Mouse (Mus musculus) E14TG2a.4 (cell line): ENCODE measurements around the gene Thra.
"Not testable (repeated sequence)": the region's sequence is repeated elsewhere in the genome, so short reads cannot be mapped to it uniquely, and the experiment has no call there.

Experiments
- H3K27me3 ChIP-seq: 2 replicates; pipeline ENCODE4 v1.6.1; 2014; ENCODE audit warnings: low read length, control low read depth; ENCODE audit not compliant: insufficient read depth
- H3K36me3 ChIP-seq: 2 replicates; pipeline ENCODE4 v1.6.1; 2014; ENCODE audit warnings: low read length, control low read depth; ENCODE audit not compliant: insufficient read depth
- H3K4me1 ChIP-seq: replicated peaks from 2 replicates; pipeline ENCODE4 v1.6.1; 2014; ENCODE audit warnings: low read depth, low read length, control low read depth
- H3K4me3 ChIP-seq: replicated peaks from 2 replicates; pipeline ENCODE4 v1.5.1; 2014; ENCODE audit warnings: mild to moderate bottlenecking, low read length
- H3K9me3 ChIP-seq: 2 replicates; pipeline ENCODE4 v1.6.1; 2014; ENCODE audit warnings: low read length, control low read depth
- CTCF ChIP-seq: conservative IDR thresholded peaks from 2 replicates; pipeline ENCODE4 v1.5.1; 2014; ENCODE audit warnings: low read length
- NANOG ChIP-seq: IDR thresholded peaks from 2 replicates; pipeline ENCODE4 v1.6.1; 2014; ENCODE audit warnings: borderline replicate concordance, low read length, mixed read lengths
- POU5F1 ChIP-seq: IDR thresholded peaks from 2 replicates; pipeline ENCODE4 v1.6.1; 2014; ENCODE audit warnings: low read length, borderline replicate concordance

Thra gene

DNA sequence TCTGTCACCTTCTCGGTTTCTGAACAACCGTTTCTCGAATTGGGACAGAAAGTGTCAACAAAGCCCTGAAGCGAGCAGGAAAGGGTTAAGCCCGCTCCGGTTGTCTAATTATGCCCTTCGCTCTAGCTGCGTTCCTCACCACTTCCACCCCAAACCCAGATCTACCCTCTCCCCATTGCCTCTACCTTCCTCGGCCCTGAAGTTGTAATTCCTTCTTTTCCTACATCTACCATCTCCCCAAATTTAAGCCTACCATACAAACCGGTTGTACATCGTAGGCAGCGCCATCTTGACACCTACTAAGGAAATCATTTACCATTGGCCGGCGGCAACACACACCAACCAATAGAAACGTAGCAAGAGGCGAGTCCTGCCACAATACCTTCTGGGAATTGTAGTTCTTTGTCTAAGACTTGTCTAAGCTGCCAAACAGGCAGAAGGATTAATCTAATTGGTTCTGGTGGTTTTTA lies 11.3 kb upstream of the Thra start, which contains the start of gene Med24:
Gene Med24, minus strand, starts transcription at position 317 of the 470 bp plus-strand sequence.
- H3K4me3 ChIP-seq, result peak within 1 kb of the TSS; percentile 92
- H3K36me3 ChIP-seq, result peaks cover 33% of the 10 kb centered on the region
- peaks cover 14% of the 10 kb centered on the region; the same call in 1 of the 2 replicates for H3K27me3 ChIP-seq
- H3K9me3 ChIP-seq, result peaks cover 2% of the 10 kb centered on the region
- H3K4me1 ChIP-seq, result peaks cover 24% of the 10 kb centered on the region
- no peak for TF ChIP-seq CTCF
- no peak for TF ChIP-seq POU5F1
- TF ChIP-seq NANOG, result no peak

GRCm38 (mm10) chr11:98730727-98731126 lies 9.7 kb upstream of the Thra start:
- peaks cover 7% of the 10 kb centered on the region for H3K9me3 ChIP-seq
- H3K36me3 ChIP-seq, result peaks cover 23% of the 10 kb centered on the region
- no peak overlapping the region for H3K4me3 ChIP-seq
- H3K4me1 ChIP-seq, result peaks cover 31% of the 10 kb centered on the region
- TF ChIP-seq POU5F1, result no peak
- H3K27me3 ChIP-seq, result peaks cover 14% of the 10 kb centered on the region; the same call in 1 of the 2 replicates

- Histone ChIP-seq H3K4me1 (peaks cover 33% of the 10 kb centered on the region), H3K27me3 (peaks cover 14% of the 10 kb centered on the region; the same call in 1 of the 2 replicates), H3K36me3 (peaks cover 19% of the 10 kb centered on the region), H3K9me3 (peaks cover 7% of the 10 kb centered on the region), H3K4me3 (no peak overlapping the region)
- TF ChIP-seq NANOG, result no peak
- TF ChIP-seq POU5F1, result no peak
- no peak for TF ChIP-seq CTCF
Measured at GRCm38 (mm10) chr11:98731134-98731533, 9.3 kb upstream of the Thra start.

GRCm38 (mm10) chr11:98734020-98734419 lies 6.4 kb upstream of the Thra start:
- no peak overlapping the region for H3K4me3 ChIP-seq
- H3K4me1 ChIP-seq, result peaks cover 25% of the 10 kb centered on the region
- H3K9me3 ChIP-seq, result peaks cover 7% of the 10 kb centered on the region
- H3K36me3 ChIP-seq, result no peaks in the 10 kb centered on the region
- TF ChIP-seq NANOG (no peak), CTCF (peak; percentile 68)
- H3K27me3 ChIP-seq, result peaks cover 14% of the 10 kb centered on the region; the same call in 1 of the 2 replicates

- Histone ChIP-seq H3K36me3 (no peaks in the 10 kb centered on the region), H3K4me1 (peaks cover 35% of the 10 kb centered on the region), H3K27me3 (peaks cover 20% of the 10 kb centered on the region), H3K4me3 (no peak overlapping the region), H3K9me3 (peaks cover 7% of the 10 kb centered on the region)
- no peak for TF ChIP-seq CTCF
- no peak for TF ChIP-seq POU5F1
- TF ChIP-seq NANOG, result no peak
Measured at GRCm38 (mm10) chr11:98735111-98735510, 5.3 kb upstream of the Thra start.

DNA sequence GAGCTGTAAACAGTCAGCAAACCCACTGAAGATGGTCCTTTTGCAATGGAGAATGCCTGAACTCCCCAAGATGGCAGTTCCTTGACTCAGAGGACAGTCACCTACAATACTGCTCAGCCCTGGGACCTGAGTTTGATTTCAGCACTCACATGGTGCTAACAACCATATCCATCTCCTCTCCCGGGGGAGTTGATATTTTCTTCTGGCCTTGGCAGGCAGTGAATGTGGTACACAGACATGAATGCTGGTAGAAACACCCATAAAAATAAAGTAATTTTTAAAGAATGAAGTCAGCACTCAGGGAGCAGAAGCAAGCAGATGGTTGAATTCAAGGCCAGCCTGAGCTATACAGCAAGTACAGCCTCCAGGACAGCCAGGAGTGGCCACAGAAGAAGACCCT lies 4.3 kb upstream of the Thra start:
- TF ChIP-seq NANOG (no peak), POU5F1 (no peak), CTCF (no peak)

DNA sequence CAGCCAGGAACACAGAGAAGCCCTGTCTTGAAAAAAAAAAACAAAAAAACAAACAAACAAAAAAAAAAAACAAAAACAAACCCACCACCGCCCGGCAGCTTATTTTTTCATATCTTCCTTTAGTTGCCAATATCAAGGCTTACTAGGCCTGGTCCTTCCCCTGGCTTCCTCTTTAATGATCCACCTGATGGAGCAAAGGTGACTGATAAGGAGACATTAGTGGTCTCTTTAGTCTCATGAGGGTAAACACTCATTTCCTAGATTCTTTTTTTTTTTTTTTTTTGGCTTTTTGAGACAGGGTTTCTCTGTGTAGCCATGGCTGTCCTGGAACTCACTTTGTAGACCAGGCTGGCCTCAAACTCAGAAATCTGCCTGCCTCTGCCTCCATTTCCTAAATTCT lies 3.2 kb upstream of the Thra start:
- H3K4me3 ChIP-seq, H3K9me3 ChIP-seq, H3K36me3 ChIP-seq: not testable (repeated sequence)
- H3K27me3 ChIP-seq, result peaks cover 16% of the 10 kb centered on the region
- H3K4me1 ChIP-seq, result peaks cover 48% of the 10 kb centered on the region

More for the DNA sequence above, 4.3 kb upstream of the Thra start:
- peaks cover 21% of the 10 kb centered on the region for H3K27me3 ChIP-seq
- H3K4me1 ChIP-seq, result peaks cover 45% of the 10 kb centered on the region
- H3K36me3 ChIP-seq, result no peaks in the 10 kb centered on the region
- peaks cover 7% of the 10 kb centered on the region for H3K9me3 ChIP-seq
- H3K4me3 ChIP-seq, result no peak overlapping the region

DNA sequence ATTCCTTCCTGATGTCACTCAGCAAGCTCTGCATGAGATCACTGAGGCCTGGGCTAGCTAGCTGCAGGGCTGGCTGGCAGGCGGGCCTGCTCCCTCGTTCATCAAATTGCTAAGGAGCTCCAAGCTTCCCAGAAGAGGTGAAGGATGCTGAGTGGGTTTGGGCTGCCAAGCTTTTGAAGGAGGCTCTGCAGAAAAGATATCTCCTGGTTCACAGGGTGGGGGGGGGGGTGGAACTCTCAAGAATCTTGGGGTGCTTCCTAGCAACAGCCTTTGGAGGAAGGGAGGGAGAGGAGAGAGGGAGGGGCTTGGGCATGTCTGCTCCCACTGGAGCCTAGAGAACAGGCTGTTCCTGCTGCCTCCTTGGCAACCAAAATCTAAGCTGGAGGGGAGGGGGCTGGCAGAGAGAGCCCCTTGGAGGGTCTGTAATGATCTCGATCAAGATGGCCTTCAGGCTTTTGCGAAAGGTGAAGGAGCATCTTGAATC lies 2.0 kb upstream of the Thra start:
- Histone ChIP-seq H3K27me3 (peaks cover 12% of the 10 kb centered on the region), H3K9me3 (peaks cover 7% of the 10 kb centered on the region), H3K4me3 (peak overlapping the region; percentile 24; the same call in 1 of the 2 replicates), H3K36me3 (no peaks in the 10 kb centered on the region), H3K4me1 (peaks cover 60% of the 10 kb centered on the region)
- TF ChIP-seq POU5F1, result no peak
- TF ChIP-seq CTCF, result no peak
- TF ChIP-seq NANOG, result no peak

DNA sequence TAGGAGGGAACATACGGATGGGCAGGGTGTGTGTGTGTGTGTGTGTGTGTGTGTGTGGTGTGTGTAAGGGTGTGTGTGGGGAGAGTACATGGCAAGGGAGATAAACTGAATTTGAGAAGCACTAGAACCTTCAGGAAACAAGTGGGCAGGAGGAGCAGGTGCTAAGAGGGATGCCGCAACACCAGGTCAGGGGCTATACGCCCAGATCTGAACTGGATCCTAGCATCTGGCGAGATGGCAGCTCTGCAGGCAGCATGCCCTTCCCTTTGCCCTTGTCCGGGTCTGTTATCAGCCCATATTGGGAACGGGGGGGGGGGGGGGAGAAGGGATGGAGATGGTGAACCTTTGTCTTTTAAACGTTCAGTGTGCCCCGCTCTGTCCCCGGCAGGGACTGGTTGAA lies 1.5 kb upstream of the Thra start:
- Histone ChIP-seq H3K4me3 (0 out of 2 replicates have a peak overlapping the region, but pooled peaks have one; percentile 10), H3K9me3 (peaks cover 7% of the 10 kb centered on the region), H3K27me3 (peaks cover 12% of the 10 kb centered on the region), H3K36me3 (no peaks in the 10 kb centered on the region), H3K4me1 (peaks cover 65% of the 10 kb centered on the region)
- TF ChIP-seq POU5F1, result no peak
- TF ChIP-seq NANOG, result no peak
- no peak for TF ChIP-seq CTCF

- Histone ChIP-seq H3K36me3 (no peaks in the 10 kb centered on the region), H3K4me3 (peak overlapping the region; percentile 86), H3K9me3 (no peaks in the 10 kb centered on the region), H3K27me3 (peaks cover 12% of the 10 kb centered on the region), H3K4me1 (peaks cover 72% of the 10 kb centered on the region)
- no peak for TF ChIP-seq NANOG
- TF ChIP-seq CTCF, result no peak
- TF ChIP-seq POU5F1, result no peak
Measured at GRCm38 (mm10) chr11:98740026-98740392, 429 bp upstream of the Thra start.
